Mouse (Mus musculus) megakaryocyte-erythroid progenitor cell, adult 5-6 weeks (primary cell): ENCODE measurements around the gene Il1rl2. TPM values are rescaled to one million over a fixed set of nuclear protein-coding genes. Genes with fewer than 3 reads are reported as not detected.
"Not testable (repeated sequence)": the region's sequence is repeated elsewhere in the genome, so short reads cannot be mapped to it uniquely, and the experiment has no call there.

Experiments used
- ATAC-seq: replicated peaks from 2 replicates; pipeline ENCODE4 v1.8.0; 2016; ENCODE audit warnings: mild to moderate bottlenecking, inconsistent platforms; ENCODE audit not compliant: severe bottlenecking, poor library complexity, low FRiP score, low TSS enrichment
- total RNA-seq, 2 experiments: library from RNA; stranded (forward) in 1 of 2; stranded (reverse) in 1 of 2; fragments of 200-1000, 215-1000 nt in 1 of 2; fragments of >200 nt in 1 of 2; fragmentation: Nextera tagmentation in 1 of 2; gene quantifications; 2 replicates each; pipeline ENCODE4 v1.2.3; 2014 to 2017

The Il1rl2 gene
- total RNA-seq (2014; fragmentation: Nextera tagmentation) (2.6 and 6.3 TPM in 2 replicates), total RNA-seq (2017) (1.2 and 6.3 TPM in 2 replicates)

DNA sequence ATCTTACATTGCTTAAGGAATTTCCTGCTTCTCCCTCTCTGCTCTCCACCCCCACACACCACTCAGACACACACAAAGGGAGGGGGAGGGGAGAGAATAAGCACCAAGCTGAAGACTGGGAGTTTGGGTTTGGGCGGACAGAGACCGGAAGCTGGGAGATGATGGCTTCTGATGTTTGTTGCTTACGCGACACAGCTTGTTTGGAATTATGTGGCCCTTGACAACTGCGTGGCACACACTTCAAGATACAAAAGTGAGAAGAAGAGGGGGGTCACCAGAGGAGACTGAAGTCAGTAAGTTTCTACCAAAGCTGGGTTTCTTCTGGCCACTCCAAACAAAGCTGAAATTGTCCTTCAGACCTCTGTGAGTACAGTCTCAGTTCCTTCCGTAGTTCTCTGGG is at the start of gene Il1rl2:
TSS of gene Il1rl2 (plus strand) at position 154 of the 400 bp plus-strand sequence.
- peak; percentile 58 for ATAC-seq

DNA sequence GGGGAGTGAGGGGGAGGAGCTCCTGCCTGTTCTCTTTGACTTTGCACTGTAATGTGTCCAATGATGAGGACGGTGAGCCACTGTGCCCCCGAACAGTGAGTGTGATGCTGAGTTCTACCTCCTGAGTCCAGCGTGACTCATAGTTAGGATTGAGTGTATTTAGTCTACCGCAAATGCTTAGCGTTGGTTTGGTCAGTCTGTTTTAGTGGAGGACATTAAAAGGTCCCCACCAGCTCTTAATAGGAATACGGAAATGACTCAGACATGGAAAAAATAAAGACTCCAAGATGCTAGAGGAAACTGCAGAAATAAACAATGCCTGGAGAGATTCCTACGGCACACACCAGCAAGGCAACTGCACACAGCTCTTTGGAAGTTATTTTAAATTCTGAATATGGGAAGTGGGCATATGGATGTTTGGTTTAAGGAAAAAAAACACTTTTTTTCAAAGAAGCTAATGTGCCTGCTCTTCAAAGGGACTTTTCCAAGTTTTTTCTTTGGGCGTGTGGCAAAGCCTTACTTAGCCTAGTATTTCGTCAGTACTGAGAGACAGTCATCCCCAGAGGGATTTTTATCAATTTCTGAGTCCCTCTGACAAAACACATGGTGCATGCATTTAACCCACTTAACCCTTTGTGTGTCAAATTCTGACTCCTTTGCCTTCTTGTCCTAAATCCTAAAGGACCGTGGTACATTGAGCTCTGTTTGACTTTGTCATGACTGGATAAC is 49.0 kb upstream of the Il1rl2 start:
- ATAC-seq = no peak

DNA sequence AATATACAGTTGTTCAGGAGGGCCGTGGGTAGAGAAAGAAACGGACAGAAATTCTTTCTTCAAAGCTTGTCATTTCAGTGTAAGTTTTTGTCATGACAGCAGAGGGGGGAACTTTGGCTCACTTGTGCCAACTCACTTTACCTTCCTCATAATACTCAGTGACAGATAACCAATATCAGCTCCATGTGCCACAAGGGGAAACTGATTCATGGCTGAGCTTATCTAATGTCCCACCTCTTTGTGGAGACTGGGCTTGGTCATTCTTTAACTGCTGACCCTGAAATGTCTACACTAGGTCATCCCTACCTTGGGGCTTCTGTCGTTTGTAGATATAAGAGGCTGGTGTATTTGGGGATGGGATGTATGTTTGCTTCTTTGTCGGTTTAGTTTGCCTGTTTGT is 46.5 kb upstream of the Il1rl2 start:
- no peak for ATAC-seq

DNA sequence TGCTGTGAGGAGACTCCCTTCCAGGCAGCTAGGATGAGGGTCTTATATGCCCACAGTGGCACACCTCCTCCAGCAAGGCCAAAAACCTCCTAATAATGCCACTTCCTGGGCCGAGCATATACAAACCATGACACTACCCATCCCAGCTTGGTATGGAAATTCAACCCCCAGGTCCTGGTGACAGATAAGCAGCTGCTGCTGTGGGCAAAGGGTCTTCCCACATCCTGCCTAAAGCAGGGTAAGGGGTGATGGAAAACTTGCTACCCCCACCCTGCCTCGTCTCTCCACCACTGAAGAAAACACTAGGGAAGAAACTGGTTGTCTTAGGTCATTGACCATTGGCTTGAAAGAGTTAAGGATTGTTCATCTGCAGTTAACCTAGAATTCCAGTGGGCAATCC is 45.7 kb upstream of the Il1rl2 start:
- ATAC-seq = no peak

DNA sequence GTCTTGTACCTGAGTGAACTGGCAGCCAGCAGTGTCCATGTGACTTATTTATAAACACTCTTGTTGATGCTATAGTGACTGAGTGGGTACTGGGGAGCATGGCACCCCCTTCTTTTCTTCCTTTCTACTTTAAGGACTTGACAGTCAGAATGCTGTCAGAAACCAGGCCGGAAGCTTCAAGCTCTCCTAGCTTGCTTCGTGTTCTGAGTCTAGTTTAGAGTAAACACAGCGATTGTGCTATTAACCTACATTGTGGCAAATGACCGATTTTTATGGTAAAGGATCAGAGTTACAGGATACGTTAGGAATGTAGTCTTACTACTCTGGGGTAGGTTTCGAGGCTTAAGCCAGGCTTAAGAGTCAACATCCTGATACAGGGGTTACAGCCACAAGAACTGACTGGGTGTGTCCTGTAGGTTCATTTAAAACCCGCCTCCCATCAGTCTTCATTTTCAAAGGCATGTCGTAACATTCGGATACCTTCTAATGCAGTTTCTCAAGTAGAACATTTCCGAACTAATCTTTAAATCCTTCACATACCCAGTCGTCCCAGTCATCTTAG is 45.1 kb upstream of the Il1rl2 start:
- ATAC-seq = no peak

DNA sequence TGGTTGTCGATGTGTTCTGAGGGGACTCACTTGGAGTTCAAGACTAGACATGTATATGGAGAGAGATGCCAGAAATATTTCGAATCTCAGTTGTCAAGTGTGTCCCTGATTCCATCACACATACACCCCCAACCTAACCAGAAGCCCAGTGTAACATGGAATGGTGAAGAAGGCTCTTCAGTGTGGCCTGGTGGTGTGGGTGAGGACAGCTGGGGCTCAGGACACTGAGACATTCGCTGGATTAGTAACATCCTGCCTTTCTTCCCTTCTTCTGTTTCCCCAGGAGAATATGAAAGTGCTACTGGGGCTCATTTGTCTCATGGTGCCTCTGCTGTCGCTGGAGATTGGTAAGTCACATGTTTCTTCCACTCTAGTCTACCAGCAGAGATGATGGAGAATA is 42.5 kb upstream of the Il1rl2 start:
- no peak for ATAC-seq

DNA sequence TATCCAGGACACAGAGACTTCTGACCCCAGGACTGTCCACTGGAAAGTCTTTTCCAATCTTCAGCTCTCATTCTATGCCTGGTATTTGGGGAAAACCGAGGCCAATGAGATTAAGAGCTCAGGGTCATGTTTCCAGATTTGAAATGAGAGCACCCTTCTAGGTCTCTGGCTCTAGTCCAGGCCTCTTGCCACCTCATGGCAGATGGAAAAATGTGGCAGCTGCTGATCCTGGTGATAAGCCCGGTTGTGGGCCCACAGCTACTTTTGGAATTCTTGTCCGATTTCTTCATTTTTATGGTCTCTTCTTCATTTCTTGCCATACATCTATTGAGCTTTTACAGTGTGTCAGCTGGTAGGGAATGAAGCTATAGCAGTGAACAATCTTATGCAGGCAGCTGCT is 42.0 kb upstream of the Il1rl2 start:
- ATAC-seq = no peak

DNA sequence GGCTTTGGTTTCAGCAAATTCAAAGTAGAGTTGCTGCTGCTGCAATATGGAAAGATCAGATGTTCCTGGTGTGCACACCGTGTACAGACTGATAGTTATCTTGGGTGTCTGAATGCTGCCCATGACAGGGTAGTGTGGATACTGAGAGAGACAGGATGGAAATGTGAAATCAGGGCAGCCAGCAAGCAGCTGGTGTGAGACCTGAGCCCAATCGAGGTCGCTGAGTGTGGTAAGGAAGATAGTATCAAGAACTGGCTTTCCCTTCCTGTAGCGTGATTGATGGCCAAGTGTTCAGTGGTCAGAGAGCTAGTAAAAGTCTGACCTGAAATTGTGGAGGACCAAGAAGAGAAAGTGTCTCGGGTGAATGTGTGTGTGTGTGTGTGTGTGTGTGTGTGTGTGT is 40.4 kb upstream of the Il1rl2 start:
- no peak for ATAC-seq

DNA sequence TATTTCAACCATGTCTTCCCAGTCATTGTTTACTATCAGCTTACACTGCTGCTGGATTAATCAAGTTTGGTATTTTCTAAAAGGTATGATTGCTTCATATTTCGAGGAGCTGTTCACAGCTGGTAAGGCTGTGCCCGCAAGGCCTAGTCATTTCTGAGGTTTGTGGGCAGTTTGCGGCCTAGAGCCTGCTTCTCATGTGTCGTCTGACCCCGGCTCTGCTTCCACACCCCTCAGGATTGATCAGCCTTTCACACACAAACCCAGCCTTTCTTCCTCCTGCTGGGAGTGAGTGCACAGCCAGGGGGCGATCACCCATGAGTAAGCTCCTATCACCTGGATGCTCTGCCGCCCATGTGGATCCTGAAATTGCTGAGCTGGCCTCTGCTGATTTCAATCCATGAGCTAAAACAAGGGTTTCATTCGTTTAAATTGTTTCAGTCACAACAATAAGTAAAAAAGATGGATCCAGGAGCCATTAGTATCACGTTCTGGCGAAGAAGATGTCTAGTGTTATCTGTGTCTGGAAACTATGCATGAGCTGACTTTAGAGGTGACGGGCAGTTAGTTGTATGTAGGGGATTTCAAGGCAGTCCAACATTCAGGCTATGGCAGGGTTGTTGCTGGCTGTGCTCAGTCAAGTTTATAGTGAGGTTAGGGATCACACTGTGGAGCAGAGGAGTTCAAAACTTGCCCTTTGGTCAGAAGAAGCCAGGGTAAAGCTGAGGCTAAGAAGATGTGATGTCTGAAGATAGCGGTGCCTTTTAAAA is 33.7 kb upstream of the Il1rl2 start:
- ATAC-seq = peak; percentile 59; the same call in 1 of the 2 replicates

DNA sequence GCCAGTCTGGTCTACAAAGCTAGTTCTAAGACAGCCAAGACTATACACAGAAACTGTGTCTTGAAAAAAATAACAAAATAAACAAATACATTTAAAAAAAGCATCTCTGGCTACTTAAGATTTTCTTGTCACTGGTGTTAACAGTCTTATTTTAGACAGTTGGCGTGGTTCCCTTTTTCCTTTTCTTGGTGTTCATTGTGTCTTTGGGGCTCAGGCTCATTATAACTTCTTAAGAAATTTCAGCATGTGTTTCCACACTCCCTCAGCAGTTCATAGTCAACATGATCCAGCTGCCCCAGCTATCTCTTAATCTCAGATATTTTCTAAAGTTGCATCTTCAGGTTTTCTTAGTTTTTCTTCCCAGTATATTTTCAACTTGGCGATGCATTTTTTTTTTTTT is 32.2 kb upstream of the Il1rl2 start:
- no peak for ATAC-seq

DNA sequence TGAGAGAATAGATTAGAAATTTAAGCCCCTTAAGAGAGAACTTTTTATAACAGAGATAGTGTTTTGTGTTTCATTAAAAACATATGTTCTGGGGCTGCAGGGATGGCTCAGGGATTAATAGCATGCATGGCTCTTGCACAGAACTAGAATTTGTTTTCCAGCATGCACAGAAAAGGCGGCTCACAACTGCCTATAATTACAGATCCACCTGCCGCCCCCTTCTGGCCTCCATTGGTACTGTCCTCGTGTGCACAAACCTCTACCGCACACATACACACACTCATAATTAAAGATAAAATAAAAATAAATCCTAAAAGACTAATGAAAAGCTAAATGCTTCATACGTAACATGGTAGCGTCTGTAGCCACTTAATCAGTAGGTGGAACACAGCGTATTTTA is 30.5 kb upstream of the Il1rl2 start:
- ATAC-seq = no peak

DNA sequence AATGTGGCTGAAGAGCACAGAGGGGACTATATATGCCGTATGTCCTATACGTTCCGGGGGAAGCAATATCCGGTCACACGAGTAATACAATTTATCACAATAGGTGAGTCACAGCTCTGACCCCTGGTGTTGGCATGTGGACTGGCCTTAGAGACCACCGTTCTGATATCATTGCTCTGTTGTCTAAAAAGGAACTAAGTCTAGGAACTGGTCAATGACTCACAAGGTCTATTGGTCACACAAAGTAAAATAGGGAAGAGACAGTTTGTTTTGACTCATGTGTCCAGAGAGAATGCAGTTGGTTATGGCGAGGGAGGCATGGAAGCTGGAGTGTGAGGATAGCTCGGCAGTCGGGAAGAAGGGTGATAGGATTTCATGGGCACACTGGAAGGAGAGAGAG is 29.6 kb upstream of the Il1rl2 start:
- ATAC-seq = no peak

DNA sequence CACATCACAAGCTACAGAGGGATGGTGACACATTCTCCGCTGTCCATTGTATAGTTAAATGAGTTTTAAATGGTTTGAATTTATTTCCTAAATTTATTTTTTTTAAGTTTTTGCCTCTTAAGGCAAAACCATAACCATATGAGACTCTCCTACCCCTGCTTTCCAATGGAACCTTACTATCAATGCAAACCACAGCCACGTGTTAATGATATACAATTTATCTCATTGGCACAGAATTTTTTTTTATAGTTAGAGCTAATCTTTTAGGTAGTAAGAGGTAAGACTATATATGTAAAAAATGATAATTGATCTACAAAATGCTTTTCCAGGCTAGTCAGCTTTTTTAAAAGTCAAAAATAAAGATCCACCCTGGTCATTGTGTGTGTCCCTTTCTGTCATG is 26.4 kb upstream of the Il1rl2 start:
- 0 out of 2 replicates have a peak, but pooled peaks have one; percentile 48 for ATAC-seq

DNA sequence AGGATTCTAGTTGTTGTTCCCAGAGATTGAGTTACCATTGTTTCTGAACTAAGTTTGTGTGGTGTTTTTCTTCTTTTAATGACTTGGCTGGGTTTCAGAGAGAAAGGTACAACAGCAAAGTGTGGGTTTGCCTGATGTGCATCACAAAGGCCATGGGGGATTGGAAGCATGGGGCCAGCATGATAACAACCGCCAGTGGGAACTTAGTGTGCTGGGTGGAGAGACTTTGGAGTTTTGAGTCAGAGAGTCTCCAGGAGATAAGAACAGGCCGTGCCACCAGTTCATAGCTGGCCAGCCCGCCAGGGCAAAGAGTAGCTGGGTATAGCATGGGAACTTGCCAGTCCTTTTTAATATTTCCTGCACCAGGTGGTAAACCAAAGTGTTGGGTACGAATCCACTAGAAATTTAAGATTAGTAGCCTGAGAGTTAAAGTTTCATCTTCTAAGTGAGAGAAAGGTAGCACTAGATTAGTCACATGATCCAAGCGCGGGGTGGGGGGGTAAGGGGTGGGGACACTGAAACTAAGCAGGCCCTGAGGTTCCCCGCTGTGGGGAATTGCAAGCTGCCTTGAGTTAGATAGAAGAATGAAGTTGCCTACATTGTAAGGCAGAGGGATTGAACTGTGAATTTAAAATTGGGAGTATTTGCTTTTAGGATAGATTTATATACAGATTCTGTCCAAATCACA is 21.1 kb upstream of the Il1rl2 start:
- peak; percentile 100 for ATAC-seq

DNA sequence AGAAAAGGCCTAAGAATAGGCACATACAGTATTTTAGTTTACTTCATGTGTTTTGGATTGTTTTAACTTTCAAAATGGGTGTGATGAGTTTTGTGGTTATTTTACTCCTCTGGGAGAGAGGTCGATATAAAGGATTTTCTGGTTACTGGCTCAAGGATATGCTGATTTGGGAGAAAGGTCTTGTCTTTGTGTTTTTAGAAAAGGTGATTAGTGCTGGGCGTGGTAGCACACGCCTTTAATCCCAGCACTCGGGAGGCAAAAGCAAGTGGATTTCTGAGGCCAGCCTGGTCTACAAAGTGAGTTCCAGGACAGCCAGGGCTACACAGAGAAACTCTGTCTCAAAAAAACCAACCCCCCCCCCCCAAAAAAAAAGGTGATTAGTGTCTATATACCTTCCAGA is 20.1 kb upstream of the Il1rl2 start:
- not testable (repeated sequence) for ATAC-seq

DNA sequence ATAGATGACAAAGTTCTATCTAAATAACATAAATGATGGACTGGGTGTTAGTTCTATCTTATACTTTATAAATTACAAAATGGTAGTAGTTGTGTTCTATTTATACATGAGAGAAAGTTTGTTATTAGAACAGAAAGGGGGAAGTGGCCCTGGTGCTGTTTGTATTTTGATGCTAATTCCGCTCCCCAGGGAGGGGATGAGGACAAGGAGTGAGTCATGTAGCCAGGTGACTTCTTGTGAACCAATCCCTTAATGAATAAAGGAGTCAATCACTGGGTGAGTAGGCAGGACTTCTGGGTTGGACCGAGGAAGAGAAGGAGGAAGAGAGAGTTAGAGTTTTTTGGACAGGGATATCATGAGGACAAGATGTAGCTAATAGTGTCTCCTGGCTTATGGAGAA is 18.3 kb upstream of the Il1rl2 start:
- no peak for ATAC-seq

DNA sequence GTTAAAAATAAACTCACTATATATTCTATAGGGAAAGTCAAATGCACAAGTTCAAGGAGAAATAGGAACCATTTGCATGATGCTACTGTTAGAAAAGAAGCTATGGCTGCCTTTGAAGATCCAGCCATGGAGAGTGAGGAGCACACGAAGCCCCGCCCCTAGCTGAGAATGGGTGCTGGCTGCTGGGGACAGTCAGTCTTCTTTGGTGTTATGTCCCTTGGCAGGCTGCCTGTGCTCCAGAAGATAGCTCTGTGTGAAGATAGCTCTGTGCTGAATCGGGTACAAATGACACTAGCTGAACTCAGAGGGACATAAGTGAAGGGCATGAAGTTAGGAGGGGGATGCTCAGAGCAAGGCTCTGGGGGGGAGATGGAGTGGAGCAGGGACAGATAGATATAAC is 13.3 kb upstream of the Il1rl2 start:
- ATAC-seq = peak; percentile 96

DNA sequence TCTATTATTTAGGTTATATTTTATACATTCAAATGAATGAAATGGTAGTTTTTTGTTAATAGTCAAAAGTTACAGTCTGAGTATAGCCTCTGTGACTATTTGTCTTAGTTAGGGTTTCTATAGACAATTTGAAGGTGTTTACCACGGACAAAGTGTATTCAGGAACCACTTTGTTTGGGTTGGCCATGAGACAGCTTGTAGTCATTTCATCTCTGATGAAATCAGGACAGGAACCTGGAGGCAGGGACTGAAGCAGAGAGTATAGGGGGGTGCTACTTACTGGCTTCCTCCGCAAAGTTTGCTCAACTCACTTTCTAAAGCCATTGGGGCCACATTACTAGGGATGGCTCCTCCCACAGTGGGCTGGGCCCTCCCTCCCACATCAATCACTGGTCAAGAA is 12.8 kb upstream of the Il1rl2 start:
- ATAC-seq = no peak

DNA sequence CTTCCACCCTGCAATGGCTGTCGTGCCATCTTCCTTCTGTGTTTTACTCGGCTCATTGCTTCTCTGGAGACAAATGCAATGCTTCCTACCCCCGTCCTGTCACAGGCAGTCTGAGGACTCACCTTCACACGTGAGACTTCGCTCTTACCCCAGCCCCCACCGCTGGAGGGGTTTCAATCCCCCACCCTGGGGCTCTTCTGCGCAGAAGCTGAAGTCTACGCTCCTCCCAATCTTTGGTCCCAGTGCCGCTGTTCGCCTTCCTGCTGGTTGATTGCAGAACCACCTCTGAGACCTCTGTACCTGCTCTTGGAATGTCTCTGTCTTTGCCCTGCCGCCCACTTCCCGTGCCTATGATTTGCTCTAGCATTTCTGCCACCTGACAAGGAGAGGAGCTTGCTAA is 10.4 kb upstream of the Il1rl2 start:
- ATAC-seq = no peak

DNA sequence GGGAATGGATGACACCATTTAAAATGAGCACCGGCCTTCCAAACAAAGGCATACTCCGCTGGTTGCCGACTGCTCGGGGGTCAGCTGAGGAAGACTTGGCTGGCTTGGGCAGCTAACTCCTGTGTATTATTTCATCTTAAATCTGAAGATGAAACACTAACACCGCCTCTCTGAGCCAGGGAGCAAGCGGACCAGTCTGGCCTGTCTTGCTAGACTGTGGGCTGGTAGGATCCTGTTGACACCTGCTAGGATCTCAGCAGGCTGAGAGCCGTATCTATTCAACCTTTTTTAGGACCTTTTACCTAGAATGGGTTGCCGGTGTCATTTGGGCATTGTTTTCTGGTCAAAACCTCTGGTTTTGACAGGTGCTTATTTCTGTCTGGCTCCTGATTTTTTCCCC is 6.8 kb upstream of the Il1rl2 start:
- no peak for ATAC-seq
